Mouse (Mus musculus) heart, embryonic 14.5 days (tissue): ENCODE measurements around the gene Cox5b. TPM values are rescaled to one million over a fixed set of nuclear protein-coding genes. Genes with fewer than 3 reads are reported as not detected.
"Not testable (repeated sequence)": the region's sequence is repeated elsewhere in the genome, so short reads cannot be mapped to it uniquely, and the experiment has no call there.

Experiments
- ATAC-seq: fragments of 200-750 bp; cut with Nextera tagmentation; 2 replicates; pipeline ENCODE4 v1.8.0; 2017; ENCODE audit warnings: low read depth, moderate TSS enrichment; ENCODE audit not compliant: insufficient number of reproducible peaks, insufficient read depth, low FRiP score
- H3K27ac ChIP-seq, 2 experiments: fragments of 200-500 bp in 1 of 2; fragments of 300-500 bp in 1 of 2; sonication (generic) in 1 of 2; replicated peaks in 1 of 2; 2 replicates each; pipeline ENCODE4 v1.5.1; 2012 to 2014; ENCODE audit warnings: low read depth in 2 of 2, low read length in 2 of 2, control low read depth in 1 of 2, mild to moderate bottlenecking in 1 of 2, mixed read lengths in 1 of 2; ENCODE audit not compliant: control insufficient read depth in 1 of 2, insufficient read depth in 1 of 2
- H3K27me3 ChIP-seq: fragments of 300-500 bp; sonication (generic); 2 replicates; pipeline ENCODE4 v1.6.1; 2014; ENCODE audit warnings: mild to moderate bottlenecking, low read length, control low read depth; ENCODE audit not compliant: control insufficient read depth, insufficient read depth
- H3K36me3 ChIP-seq: fragments of 300-500 bp; sonication (generic); 2 replicates; pipeline ENCODE4 v1.6.1; 2014; ENCODE audit warnings: mild to moderate bottlenecking, control low read depth, low read length, mixed read lengths; ENCODE audit not compliant: control insufficient read depth, insufficient read depth
- H3K4me1 ChIP-seq, 2 experiments: fragments of 200-500 bp in 1 of 2; fragments of 300-500 bp in 1 of 2; sonication (generic) in 1 of 2; 2 replicates each; pipeline ENCODE4 v1.6.1; 2012 to 2014; ENCODE audit warnings: low read length in 2 of 2, control low read depth in 1 of 2, mixed read lengths in 1 of 2; ENCODE audit not compliant: control insufficient read depth in 2 of 2, insufficient read depth in 2 of 2
- H3K4me2 ChIP-seq: fragments of 300-500 bp; sonication (generic); 2 replicates; pipeline ENCODE4 v1.6.1; 2014; ENCODE audit warnings: mild to moderate bottlenecking, low read length
- H3K4me3 ChIP-seq, 2 experiments: fragments of 200-500 bp in 1 of 2; fragments of 300-500 bp in 1 of 2; sonication (generic) in 1 of 2; 2 replicates each; pipeline ENCODE4 v1.5.1; 2012 to 2014; ENCODE audit warnings: low read length in 2 of 2, mild to moderate bottlenecking in 2 of 2, control low read depth in 1 of 2, low read depth in 1 of 2, moderate library complexity in 1 of 2; ENCODE audit not compliant: control insufficient read depth in 1 of 2, insufficient read depth in 1 of 2
- H3K9ac ChIP-seq: fragments of 300-500 bp; sonication (generic); 2 replicates; pipeline ENCODE4 v1.6.1; 2014; ENCODE audit warnings: mild to moderate bottlenecking, low read length
- H3K9me3 ChIP-seq: fragments of 300-500 bp; sonication (generic); 2 replicates; pipeline ENCODE4 v1.6.1; 2016; ENCODE audit warnings: low read length, control low read depth; ENCODE audit not compliant: control insufficient read depth
- WGBS: fragments of 180-500 bp; shearing (Covaris S2); extraction: QIAGEN DNeasy Blood & Tissue Kit; methylation state at CpG from one replicate; pipeline ENCODE4 v1.1.7; 2014; 5-methylcytosine and 5-hydroxymethylcytosine counted together
- polyA plus RNA-seq: library from polyadenylated mRNA; unstranded; fragments of >200 nt; fragmentation: Nextera tagmentation; extraction: Ambion mirVana; gene quantifications from 2 replicates; pipeline ENCODE4 v1.2.1, GENCODE M21; 2014

Gene Cox5b
- polyA plus RNA-seq, 1 experiment from 2014 or later, result 1,612 TPM

GRCm38 (mm10) chr1:36657658-36658415 is 33.4 kb upstream of the Cox5b start:
- H3K4me3 ChIP-seq, result no peak overlapping the region
- ATAC-seq, result no peak
- no peaks in the 10 kb centered on the region for H3K36me3 ChIP-seq
- no peak overlapping the region for H3K4me2 ChIP-seq
- WGBS, result 52% methylated on average over 4 of the region's 4 CpGs
- H3K27me3 ChIP-seq, result no peaks in the 10 kb centered on the region
- H3K27ac ChIP-seq, result no peak overlapping the region
- H3K9me3 ChIP-seq, result no peaks in the 10 kb centered on the region
- no peak overlapping the region for H3K9ac ChIP-seq
- peaks cover 2 to 4% of the 10 kb centered on the region in 2 experiments; a peak in 1 of 4 replicates for H3K4me1 ChIP-seq

- ATAC-seq, result no peak
- Histone ChIP-seq H3K4me1 (peaks cover 2 to 4% of the 10 kb centered on the region in 2 experiments; a peak in 1 of 4 replicates), H3K9ac (no peak overlapping the region), H3K9me3 (no peaks in the 10 kb centered on the region), H3K27me3 (no peaks in the 10 kb centered on the region), H3K36me3 (no peaks in the 10 kb centered on the region), H3K4me3 (no peak overlapping the region), H3K4me2 (no peak overlapping the region), H3K27ac (no peak overlapping the region)
- 62% methylated on average over 7 of the region's 7 CpGs for WGBS
Observed at GRCm38 (mm10) chr1:36658621-36659399, 32.4 kb upstream of the Cox5b start.

GRCm38 (mm10) chr1:36664457-36664856 is 26.8 kb upstream of the Cox5b start:
- Histone ChIP-seq H3K27ac (no peak overlapping the region), H3K27me3 (no peaks in the 10 kb centered on the region), H3K9me3 (no peaks in the 10 kb centered on the region), H3K36me3 (no peaks in the 10 kb centered on the region), H3K9ac (no peak overlapping the region), H3K4me1 (peaks cover 5 to 6% of the 10 kb centered on the region in 2 experiments), H3K4me2 (no peak overlapping the region), H3K4me3 (no peak overlapping the region)
- WGBS, result 43% methylated on average over 4 of the region's 4 CpGs
- ATAC-seq, result no peak

- Histone ChIP-seq H3K4me2 (no peak overlapping the region), H3K27me3 (no peaks in the 10 kb centered on the region), H3K27ac (no peak overlapping the region), H3K36me3 (no peaks in the 10 kb centered on the region), H3K9me3 (no peaks in the 10 kb centered on the region), H3K4me3 (no peak overlapping the region), H3K9ac (no peak overlapping the region), H3K4me1 (peaks cover 6 to 7% of the 10 kb centered on the region in 2 experiments)
- ATAC-seq, result no peak
- 66% methylated on average over 11 of the region's 11 CpGs for WGBS
Observed at GRCm38 (mm10) chr1:36665165-36665723, 26.0 kb upstream of the Cox5b start.

GRCm38 (mm10) chr1:36665934-36666333 is 25.3 kb upstream of the Cox5b start:
- WGBS, result 75% methylated on average over 4 of the region's 4 CpGs
- no peak for ATAC-seq
- Histone ChIP-seq H3K4me1 (peaks cover 6 to 7% of the 10 kb centered on the region in 2 experiments), H3K9ac (no peak overlapping the region), H3K4me3 (no peak overlapping the region), H3K4me2 (no peak overlapping the region), H3K27ac (no peak overlapping the region), H3K9me3 (no peaks in the 10 kb centered on the region), H3K27me3 (no peaks in the 10 kb centered on the region), H3K36me3 (no peaks in the 10 kb centered on the region)

GRCm38 (mm10) chr1:36668007-36668406 is 23.2 kb upstream of the Cox5b start:
- H3K4me3 ChIP-seq, H3K4me1 ChIP-seq, H3K9ac ChIP-seq, H3K27me3 ChIP-seq, H3K27ac ChIP-seq, H3K4me2 ChIP-seq, H3K9me3 ChIP-seq, H3K36me3 ChIP-seq, ATAC-seq: not testable (repeated sequence)
- WGBS, result 72% methylated on average over 3 of the region's 4 CpGs

GRCm38 (mm10) chr1:36670256-36670655 is 21.0 kb upstream of the Cox5b start:
- Histone ChIP-seq H3K4me1 (peaks cover 3 to 5% of the 10 kb centered on the region in 2 experiments; a peak in 3 of 4 replicates), H3K4me3 (no peak overlapping the region), H3K9me3 (no peaks in the 10 kb centered on the region), H3K4me2 (no peak overlapping the region), H3K27me3 (no peaks in the 10 kb centered on the region), H3K36me3 (no peaks in the 10 kb centered on the region), H3K9ac (no peak overlapping the region), H3K27ac (no peak overlapping the region)
- 29% methylated on average over 4 of the region's 4 CpGs for WGBS
- no peak for ATAC-seq
